Mouse (Mus musculus) liver, postnatal 0 days (tissue): Measurements from ENCODE around the gene Phactr2.

Experiments used
- CTCF ChIP-seq: sonication (generic); IDR thresholded peaks from 2 replicates; pipeline ENCODE4 v1.5.1; 2016; ENCODE audit warnings: antibody characterized with exemption, low read depth
- EP300 ChIP-seq: IDR thresholded peaks from 2 replicates; pipeline ENCODE4 v1.6.1; 2016; ENCODE audit warnings: antibody characterized with exemption, low read depth, mild to moderate bottlenecking

- TF ChIP-seq CTCF (no peak), EP300 (no peak)
Observed at GRCm38 (mm10) chr10:13289252-13289961, 184.8 kb downstream of the Phactr2 start.
